Mouse (Mus musculus): ENCODE data around the gene Bcl9l. TPM values are rescaled to one million over a fixed set of nuclear protein-coding genes. Genes with fewer than 3 reads are reported as not detected.

The Bcl9l gene
- polyA plus RNA-seq, 1 experiment from 2014 or later = 12.4 TPM

Other genes starting within 250 kb of the Bcl9l start
- gene Cbl, start 248.8 kb upstream of the Bcl9l start, polyA plus RNA-seq (2015; fragmentation: Nextera tagmentation; extraction: Ambion mirVana) = 17.6 and 24.0 TPM in 2 replicates
- gene Ccdc153, start 242.1 kb upstream of the Bcl9l start, polyA plus RNA-seq (2015; fragmentation: Nextera tagmentation; extraction: Ambion mirVana) = not detected in 2 replicates
- gene Pdzd3, start 231.4 kb upstream of the Bcl9l start, polyA plus RNA-seq (2015; fragmentation: Nextera tagmentation; extraction: Ambion mirVana) = 13.3 and 14.1 TPM in 2 replicates
- gene Nlrx1, start 214.2 kb upstream of the Bcl9l start, polyA plus RNA-seq (2015; fragmentation: Nextera tagmentation; extraction: Ambion mirVana) = 6.6 and 7.9 TPM in 2 replicates
- 2.8 TPM in 2 replicates for gene Abcg4, start 194.2 kb upstream of the Bcl9l start, polyA plus RNA-seq (2015; fragmentation: Nextera tagmentation; extraction: Ambion mirVana)
- 27.2 and 31.1 TPM in 2 replicates for gene Hinfp, start 177.2 kb upstream of the Bcl9l start, polyA plus RNA-seq (2015; fragmentation: Nextera tagmentation; extraction: Ambion mirVana)
- gene C2cd2l, start 162.5 kb upstream of the Bcl9l start, polyA plus RNA-seq (2015; fragmentation: Nextera tagmentation; extraction: Ambion mirVana) = 11.6 and 14.3 TPM in 2 replicates
- gene Dpagt1, start 156.8 kb upstream of the Bcl9l start, polyA plus RNA-seq (2015; fragmentation: Nextera tagmentation; extraction: Ambion mirVana) = 45.4 and 53.9 TPM in 2 replicates
- gene H2afx, start 148.1 kb upstream of the Bcl9l start, polyA plus RNA-seq (2015; fragmentation: Nextera tagmentation; extraction: Ambion mirVana) = 353 and 432 TPM in 2 replicates
- gene Hmbs, start 138.6 kb upstream of the Bcl9l start, polyA plus RNA-seq (2015; fragmentation: Nextera tagmentation; extraction: Ambion mirVana) = 133 and 137 TPM in 2 replicates
- gene Vps11, start 121.2 kb upstream of the Bcl9l start, polyA plus RNA-seq (2015; fragmentation: Nextera tagmentation; extraction: Ambion mirVana) = 38.5 and 40.0 TPM in 2 replicates
- gene Hyou1, start 103.3 kb upstream of the Bcl9l start, polyA plus RNA-seq (2015; fragmentation: Nextera tagmentation; extraction: Ambion mirVana) = 48.0 and 51.2 TPM in 2 replicates
- 67.3 and 74.4 TPM in 2 replicates for gene Slc37a4, start 86.0 kb upstream of the Bcl9l start, polyA plus RNA-seq (2015; fragmentation: Nextera tagmentation; extraction: Ambion mirVana)
- 1,444 and 1,489 TPM in 2 replicates for gene Rps25, start 75.7 kb upstream of the Bcl9l start, polyA plus RNA-seq (2015; fragmentation: Nextera tagmentation; extraction: Ambion mirVana)
- gene Trappc4, start 75.2 kb upstream of the Bcl9l start, polyA plus RNA-seq (2015; fragmentation: Nextera tagmentation; extraction: Ambion mirVana) = 138 TPM in 2 replicates
- gene Ccdc84, start 64.3 kb upstream of the Bcl9l start, polyA plus RNA-seq (2015; fragmentation: Nextera tagmentation; extraction: Ambion mirVana) = 26.0 and 31.6 TPM in 2 replicates
- gene Foxr1, start 41.7 kb upstream of the Bcl9l start, polyA plus RNA-seq (2015; fragmentation: Nextera tagmentation; extraction: Ambion mirVana) = not detected in 2 replicates
- 3.4 and 7.6 TPM in 2 replicates for gene Upk2, start 27.8 kb upstream of the Bcl9l start, polyA plus RNA-seq (2015; fragmentation: Nextera tagmentation; extraction: Ambion mirVana)
- gene Cxcr5, start 79.1 kb downstream of the Bcl9l start, polyA plus RNA-seq (2015; fragmentation: Nextera tagmentation; extraction: Ambion mirVana) = 0.11 TPM in 1 of 2 replicates, not detected in the other
- gene Ddx6, start 122.1 kb downstream of the Bcl9l start, polyA plus RNA-seq (2015; fragmentation: Nextera tagmentation; extraction: Ambion mirVana) = 11.2 and 13.9 TPM in 2 replicates
- 0.17 TPM in 1 of 2 replicates, not detected in the other for gene Treh, start 190.4 kb downstream of the Bcl9l start, polyA plus RNA-seq (2015; fragmentation: Nextera tagmentation; extraction: Ambion mirVana)

All from kidney, embryonic 16.5 days (tissue).